Mouse (Mus musculus): ENCODE data around the gene Pfdn2. TPM values are rescaled to one million over a fixed set of nuclear protein-coding genes. Genes with fewer than 3 reads are reported as not detected.
A peak's percentile ranks its signal among the peaks of the same experiment; 100 is the strongest.
"Not testable (repeated sequence)": the region's sequence is repeated elsewhere in the genome, so short reads cannot be mapped to it uniquely, and the experiment has no call there.

Pfdn2 gene
- polyA plus RNA-seq, 1 experiment from 2014 or later, result 66.1 TPM

GRCm38 (mm10) chr1:171326588-171326987, 18.9 kb upstream of the Pfdn2 start:
- not testable (repeated sequence) for ATAC-seq (ENCODE audit: low FRiP score); H3K27me3 ChIP-seq (ENCODE audit: control insufficient read depth, insufficient read depth, low read length); H3K27ac ChIP-seq; DNase-seq (ENCODE audit: low spot score); H3K36me3 ChIP-seq (replicated peaks; ENCODE audit: control insufficient read depth, insufficient read depth); H3K4me3 ChIP-seq (replicated peaks; ENCODE audit: low read length); H3K9ac ChIP-seq; H3K9me3 ChIP-seq (ENCODE audit: control insufficient read depth, low read length); H3K4me2 ChIP-seq (replicated peaks)
- peaks cover 28% of the 10 kb centered on the region for H3K4me1 ChIP-seq (replicated peaks; ENCODE audit: control insufficient read depth, insufficient read depth, low read length)
- 84% methylated on average over 3 of the region's 4 CpGs for WGBS

- Histone ChIP-seq H3K4me1 (replicated peaks; ENCODE audit: control insufficient read depth, insufficient read depth, low read length) (peaks cover 33% of the 10 kb centered on the region), H3K9me3 (ENCODE audit: control insufficient read depth, low read length) (no peaks in the 10 kb centered on the region), H3K4me3 (replicated peaks; ENCODE audit: low read length) (peak overlapping the region; percentile 89), H3K9ac (peak overlapping the region; percentile 81), H3K27ac (peak overlapping the region; percentile 95), H3K36me3 (replicated peaks; ENCODE audit: control insufficient read depth, insufficient read depth) (peaks cover 13% of the 10 kb centered on the region; the same call in 1 of the 2 replicates), H3K27me3 (ENCODE audit: control insufficient read depth, insufficient read depth, low read length) (no peaks in the 10 kb centered on the region), H3K4me2 (replicated peaks) (peak overlapping the region; percentile 78)
- DNase-seq (ENCODE audit: low spot score) (peak; percentile 40), ATAC-seq (ENCODE audit: low FRiP score) (no peak)
- 35% methylated on average over 9 of the region's 9 CpGs for WGBS
Observed at GRCm38 (mm10) chr1:171328244-171328643, 17.2 kb upstream of the Pfdn2 start.

- Histone ChIP-seq H3K9me3 (ENCODE audit: control insufficient read depth, low read length) (no peaks in the 10 kb centered on the region), H3K27ac (peak within 1 kb of the TSS; percentile 95), H3K9ac (peak within 1 kb of the TSS; percentile 81), H3K27me3 (ENCODE audit: control insufficient read depth, insufficient read depth, low read length) (no peaks in the 10 kb centered on the region), H3K4me2 (replicated peaks) (peak within 1 kb of the TSS; percentile 78), H3K4me1 (replicated peaks; ENCODE audit: control insufficient read depth, insufficient read depth, low read length) (peaks cover 33% of the 10 kb centered on the region), H3K36me3 (replicated peaks; ENCODE audit: control insufficient read depth, insufficient read depth) (peaks cover 11% of the 10 kb centered on the region), H3K4me3 (replicated peaks; ENCODE audit: low read length) (peak within 1 kb of the TSS; percentile 89)
- DNase-seq (ENCODE audit: low spot score), result peak; percentile 89
- peak; percentile 96 for ATAC-seq (ENCODE audit: low FRiP score)
- 1% methylated on average over 41 of the region's 48 CpGs for WGBS
Observed at GRCm38 (mm10) chr1:171328839-171329432, 16.5 kb upstream of the Pfdn2 start, which contains the start of gene Dedd. Dedd (plus strand) TSS chr1:171329145.

GRCm38 (mm10) chr1:171329433-171330215, 15.8 kb upstream of the Pfdn2 start:
- peak overlapping the region; percentile 78 for H3K4me2 ChIP-seq (replicated peaks)
- H3K9me3 ChIP-seq (ENCODE audit: control insufficient read depth, low read length), result no peaks in the 10 kb centered on the region
- DNase-seq (ENCODE audit: low spot score) (no peak), ATAC-seq (ENCODE audit: low FRiP score) (peak; percentile 88)
- H3K4me1 ChIP-seq (replicated peaks; ENCODE audit: control insufficient read depth, insufficient read depth, low read length), result peaks cover 33% of the 10 kb centered on the region
- H3K27ac ChIP-seq, result peak overlapping the region; percentile 95
- H3K36me3 ChIP-seq (replicated peaks; ENCODE audit: control insufficient read depth, insufficient read depth), result peaks cover 14% of the 10 kb centered on the region
- under 1% methylated on average over 49 of the region's 61 CpGs for WGBS
- peak overlapping the region; percentile 89 for H3K4me3 ChIP-seq (replicated peaks; ENCODE audit: low read length)
- no peaks in the 10 kb centered on the region for H3K27me3 ChIP-seq (ENCODE audit: control insufficient read depth, insufficient read depth, low read length)
- H3K9ac ChIP-seq, result peak overlapping the region; percentile 81

DNA sequence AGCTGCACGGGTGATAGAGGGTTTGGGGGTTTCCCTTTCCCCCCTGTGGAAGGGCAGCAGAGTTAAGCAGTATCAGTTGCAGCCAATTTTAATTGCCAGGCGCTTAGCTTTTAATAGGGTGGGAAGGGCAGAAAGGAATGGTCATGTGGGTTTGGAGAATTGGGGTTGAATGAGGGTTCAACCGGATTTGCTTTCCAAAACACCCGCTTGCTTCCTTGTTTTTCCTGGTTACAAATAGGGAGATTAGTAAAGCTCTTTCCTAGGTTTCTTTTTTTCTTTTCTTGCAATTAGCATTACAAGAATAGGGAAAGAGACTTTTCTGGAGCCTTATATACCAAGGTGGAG, 15.3 kb upstream of the Pfdn2 start:
- peak overlapping the region; percentile 78 for H3K4me2 ChIP-seq (replicated peaks)
- peaks cover 14% of the 10 kb centered on the region for H3K36me3 ChIP-seq (replicated peaks; ENCODE audit: control insufficient read depth, insufficient read depth)
- no peaks in the 10 kb centered on the region for H3K9me3 ChIP-seq (ENCODE audit: control insufficient read depth, low read length)
- peaks cover 33% of the 10 kb centered on the region for H3K4me1 ChIP-seq (replicated peaks; ENCODE audit: control insufficient read depth, insufficient read depth, low read length)
- WGBS, result under 1% methylated on average over 4 of the region's 4 CpGs
- H3K27me3 ChIP-seq (ENCODE audit: control insufficient read depth, insufficient read depth, low read length), result no peaks in the 10 kb centered on the region
- peak overlapping the region; percentile 95 for H3K27ac ChIP-seq
- H3K9ac ChIP-seq, result peak overlapping the region; percentile 81
- DNase-seq (ENCODE audit: low spot score) (peak; percentile 40), ATAC-seq (ENCODE audit: low FRiP score) (no peak)
- H3K4me3 ChIP-seq (replicated peaks; ENCODE audit: low read length), result peak overlapping the region; percentile 89

- H3K4me1 ChIP-seq (replicated peaks; ENCODE audit: control insufficient read depth, insufficient read depth, low read length), result peaks cover 24% of the 10 kb centered on the region
- no peak overlapping the region for H3K4me3 ChIP-seq (replicated peaks; ENCODE audit: low read length)
- H3K27me3 ChIP-seq (ENCODE audit: control insufficient read depth, insufficient read depth, low read length), result no peaks in the 10 kb centered on the region
- no peak overlapping the region for H3K9ac ChIP-seq
- DNase-seq (ENCODE audit: low spot score) (no peak), ATAC-seq (ENCODE audit: low FRiP score) (no peak)
- H3K9me3 ChIP-seq (ENCODE audit: control insufficient read depth, low read length), result peaks cover 6% of the 10 kb centered on the region; the same call in 1 of the 2 replicates
- no peak overlapping the region for H3K4me2 ChIP-seq (replicated peaks)
- 96% methylated on average over 16 of the region's 16 CpGs for WGBS
- H3K27ac ChIP-seq, result no peak overlapping the region
- H3K36me3 ChIP-seq (replicated peaks; ENCODE audit: control insufficient read depth, insufficient read depth), result peaks cover 62% of the 10 kb centered on the region
Observed at GRCm38 (mm10) chr1:171342262-171343207, 2.9 kb upstream of the Pfdn2 start.

DNA sequence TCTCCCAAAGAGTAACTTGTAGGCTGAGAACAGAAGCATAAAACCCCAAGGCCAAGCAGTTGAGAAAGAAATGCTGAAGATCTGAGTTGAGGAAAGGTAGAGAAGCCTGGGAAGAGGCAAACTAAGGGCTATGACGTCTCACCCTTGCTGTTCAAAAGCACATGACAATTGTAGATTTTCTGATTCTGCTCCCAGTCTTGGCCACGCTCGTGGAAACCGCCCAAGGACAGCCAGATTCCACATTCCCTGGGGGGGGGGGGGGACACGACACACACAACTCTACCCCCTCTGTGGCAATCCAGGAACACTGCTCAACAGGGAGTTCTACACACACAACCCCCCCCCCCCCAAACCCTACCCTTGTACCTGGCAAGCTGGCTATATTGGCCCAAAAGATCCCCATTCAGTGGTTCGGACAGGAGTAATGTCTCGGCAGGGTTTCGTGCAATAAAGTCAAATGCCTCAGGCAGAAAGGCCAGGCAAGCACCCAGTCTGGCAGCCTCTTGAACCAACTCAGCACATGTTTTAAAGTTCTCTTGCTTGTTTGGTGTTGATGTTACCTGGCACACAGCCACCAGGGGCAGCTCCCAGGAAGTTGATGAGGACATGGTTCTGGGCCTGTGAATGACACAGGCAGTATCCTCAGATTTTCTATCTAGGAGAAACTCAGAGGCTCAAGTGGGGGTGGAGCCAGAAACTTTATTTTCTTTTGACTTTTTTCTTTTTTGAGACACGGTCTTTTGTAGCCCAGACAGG, 1.4 kb upstream of the Pfdn2 start:
- DNase-seq (ENCODE audit: low spot score) (no peak), ATAC-seq (ENCODE audit: low FRiP score) (no peak)
- Histone ChIP-seq H3K9me3 (ENCODE audit: control insufficient read depth, low read length) (peaks cover 6% of the 10 kb centered on the region; the same call in 1 of the 2 replicates), H3K27ac (no peak overlapping the region), H3K27me3 (ENCODE audit: control insufficient read depth, insufficient read depth, low read length) (no peaks in the 10 kb centered on the region), H3K9ac (no peak overlapping the region), H3K4me3 (replicated peaks; ENCODE audit: low read length) (peak overlapping the region; percentile 92; the same call in 1 of the 2 replicates), H3K4me2 (replicated peaks) (no peak overlapping the region), H3K36me3 (replicated peaks; ENCODE audit: control insufficient read depth, insufficient read depth) (peaks cover 47% of the 10 kb centered on the region), H3K4me1 (replicated peaks; ENCODE audit: control insufficient read depth, insufficient read depth, low read length) (peaks cover 24% of the 10 kb centered on the region)
- WGBS, result 81% methylated on average over 9 of the region's 9 CpGs

GRCm38 (mm10) chr1:171344715-171345114, 755 bp upstream of the Pfdn2 start:
- DNase-seq (ENCODE audit: low spot score), result no peak
- Histone ChIP-seq H3K27me3 (ENCODE audit: control insufficient read depth, insufficient read depth, low read length) (no peaks in the 10 kb centered on the region), H3K4me2 (replicated peaks) (peak overlapping the region; percentile 90), H3K27ac (no peak overlapping the region), H3K4me1 (replicated peaks; ENCODE audit: control insufficient read depth, insufficient read depth, low read length) (peaks cover 24% of the 10 kb centered on the region), H3K9me3 (ENCODE audit: control insufficient read depth, low read length) (peaks cover 6% of the 10 kb centered on the region; the same call in 1 of the 2 replicates), H3K4me3 (replicated peaks; ENCODE audit: low read length) (peak overlapping the region; percentile 92), H3K9ac (peak overlapping the region; percentile 83), H3K36me3 (replicated peaks; ENCODE audit: control insufficient read depth, insufficient read depth) (peaks cover 41% of the 10 kb centered on the region)
- 81% methylated on average over 9 of the region's 9 CpGs for WGBS
- no peak for ATAC-seq (ENCODE audit: low FRiP score)

Data from hindbrain, embryonic 14.5 days (tissue).